Mouse (Mus musculus) small intestine, adult 2 months (tissue): ENCODE data around the gene Kcnq5.

Source experiments
- CTCF ChIP-seq: fragments of 200-500 bp; IDR thresholded peaks from 2 replicates; pipeline ENCODE4 v1.5.1; 2012; ENCODE audit warnings: low read depth, mild to moderate bottlenecking, control low read depth, inconsistent platforms, low read length, moderate library complexity, mixed read lengths; ENCODE audit not compliant: insufficient replicate concordance, insufficient read length; ENCODE audit errors: extremely low read depth
- POLR2A ChIP-seq: fragments of 200-500 bp; IDR thresholded peaks from 2 replicates; pipeline ENCODE4 v1.6.1; 2012; ENCODE audit warnings: low read depth, mild to moderate bottlenecking, control low read depth, inconsistent platforms, low read length, moderate library complexity

DNA sequence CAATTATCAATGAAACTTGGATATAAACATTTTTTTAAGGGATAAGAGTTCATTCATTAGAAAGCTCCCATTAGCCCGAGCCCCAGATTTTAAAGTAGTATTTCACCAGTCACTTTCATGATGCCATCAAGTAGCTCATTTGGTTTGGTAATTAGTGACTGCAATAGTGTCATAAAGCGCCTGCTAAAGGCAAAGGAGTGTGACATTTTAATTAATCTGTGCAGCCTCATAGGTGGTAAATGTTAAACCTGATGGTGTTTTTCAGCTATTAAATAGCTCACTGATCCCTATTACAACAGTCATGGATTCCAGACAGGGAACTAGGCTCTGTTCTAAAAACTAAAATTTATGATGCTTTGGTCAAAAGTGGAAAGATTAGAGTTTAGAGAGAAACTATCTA, 554.5 kb downstream of the Kcnq5 start:
- TF ChIP-seq CTCF = no peak
- no peak for TF ChIP-seq POLR2A
